ENCODE assay signal across 20 mouse cellular contexts in the genomic region with DNA sequence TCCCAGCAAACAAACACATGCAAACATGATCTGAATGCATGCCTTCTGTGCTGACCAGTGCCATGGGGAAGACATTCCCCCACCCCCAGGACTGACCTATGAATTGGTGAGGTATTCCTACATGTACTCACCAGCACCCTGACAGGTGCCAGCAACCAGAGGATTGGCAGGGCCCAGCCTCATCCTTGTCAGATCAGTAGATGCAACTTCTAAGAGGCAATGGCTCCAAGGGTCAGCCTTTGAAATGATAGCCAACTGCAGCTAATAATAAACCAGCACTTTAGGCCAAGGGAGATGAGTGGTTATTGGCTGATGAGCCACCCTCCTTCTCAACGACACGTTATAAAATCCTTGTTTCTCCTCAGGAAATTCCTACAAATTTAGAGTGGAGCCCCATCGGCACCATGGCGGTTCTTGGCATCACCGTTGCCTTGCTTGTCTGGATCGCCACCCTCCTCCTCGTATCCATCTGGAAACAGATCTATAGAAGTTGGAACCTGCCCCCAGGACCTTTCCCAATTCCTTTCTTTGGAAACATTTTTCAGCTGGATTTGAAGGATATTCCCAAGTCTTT. TPM values are rescaled to one million over a fixed set of nuclear protein-coding genes. Genes with fewer than 3 reads are reported as not detected.
DNase-seq lines count a peak whose midpoint lies in the region; ATAC-seq and TF ChIP-seq lines count a peak whose summit lies in the region.
"Had no signal": no experiment of that assay in that cellular context is flagged by ENCODE, and none has a peak within 500 bp of the region (broad histone marks: within the 10 kb centered on the region; RNA-seq: fewer than 3 reads in every experiment).

A gene (plus strand): TSS at position 293 of the 574 bp plus-strand sequence.

- DNase-seq in adrenal gland, adult 18-20 months (ENCODE audit: low spot score in 2 of 2), result no peak
- no peak for DNase-seq in adrenal gland, postnatal 4 days (ENCODE audit: low spot score in 2 of 2)
- DNase-seq in liver, adult 2 months (ENCODE audit: extremely low read depth, low read depth, low spot score), result peak; percentile 99
- DNase-seq in adrenal gland, postnatal 10 days, result no peak
- DNase-seq in kidney, postnatal 10 days, result peak; percentile 24
- no peak for DNase-seq in forebrain, embryonic 10.5 days (ENCODE audit: extremely low spot score, low spot score)
- DNase-seq in midbrain, embryonic 14.5 days, result no peak
- DNase-seq: cerebellum, adult 9-11 months; heart, postnatal 4 days; layer of hippocampus, postnatal 36 days; liver had no signal

- TF ChIP-seq CTCF in liver, adult 2 months (IDR thresholded peaks at IDR 0.05; ENCODE audit: low read depth, low read length), result no peak

- peak within 1 kb of the TSS; percentile 83 for H3K27ac ChIP-seq in liver, adult 2 months (replicated peaks; ENCODE audit: insufficient read depth, low read depth, low read length)
- no peak within 1 kb of the TSS for H3K27ac ChIP-seq in liver, embryonic 12.5 days
- H3K27ac ChIP-seq in forebrain, embryonic 10.5 days, result no peak within 1 kb of the TSS
- no peak within 1 kb of the TSS for H3K27ac ChIP-seq in midbrain, embryonic 14.5 days (replicated peaks; ENCODE audit: low read depth, low read length)
- H3K27ac ChIP-seq: hindbrain, postnatal 0 days had no signal

- no peak within 1 kb of the TSS for H3K4me2 ChIP-seq in liver, embryonic 12.5 days
- H3K4me2 ChIP-seq in midbrain, embryonic 14.5 days (ENCODE audit: low read length), result no peak within 1 kb of the TSS

- peak within 1 kb of the TSS; percentile 75 for H3K4me3 ChIP-seq in liver, adult 2 months (ENCODE audit: insufficient read depth, low read depth, low read length)
- H3K4me3 ChIP-seq in liver, embryonic 12.5 days, result no peak within 1 kb of the TSS
- H3K4me3 ChIP-seq in forebrain, embryonic 10.5 days, result no peak within 1 kb of the TSS
- no peak within 1 kb of the TSS for H3K4me3 ChIP-seq in midbrain, embryonic 14.5 days (replicated peaks; ENCODE audit: low read depth, low read length)

- peaks cover 5% of the 10 kb centered on the region; the same call in 1 of the 2 replicates for H3K4me1 ChIP-seq in liver, adult 2 months (ENCODE audit: control insufficient read depth, insufficient read depth, low read length)
- H3K4me1 ChIP-seq in liver, embryonic 12.5 days, result no peaks in the 10 kb centered on the region
- no peaks in the 10 kb centered on the region for H3K4me1 ChIP-seq in forebrain, embryonic 10.5 days
- H3K4me1 ChIP-seq in midbrain, embryonic 14.5 days (ENCODE audit: control insufficient read depth, insufficient read depth, low read length), result no peaks in the 10 kb centered on the region

- H3K9ac ChIP-seq in liver, adult 2 months (ENCODE audit: low read depth, low read length), result peak within 1 kb of the TSS; percentile 89
- no peak within 1 kb of the TSS for H3K9ac ChIP-seq in liver, embryonic 12.5 days
- H3K9ac ChIP-seq in midbrain, embryonic 14.5 days (replicated peaks; ENCODE audit: low read length), result no peak within 1 kb of the TSS

- H3K79me2 ChIP-seq in liver, adult 2 months (ENCODE audit: control insufficient read depth, insufficient read depth, low read length), result no peaks in the 10 kb centered on the region; the same call in 1 of the 2 replicates

- no peaks in the 10 kb centered on the region for H3K9me3 ChIP-seq in liver, embryonic 12.5 days (replicated peaks)
- no peaks in the 10 kb centered on the region for H3K9me3 ChIP-seq in forebrain, embryonic 10.5 days
- H3K9me3 ChIP-seq in midbrain, embryonic 14.5 days (ENCODE audit: control insufficient read depth, low read length), result no peaks in the 10 kb centered on the region
- H3K9me3 ChIP-seq: G1E had no signal

- TF ChIP-seq POLR2A in liver, adult 2 months (IDR thresholded peaks at IDR 0.05; ENCODE audit: extremely low read depth, insufficient read depth, low read length), result peak; percentile 86; the same call in 1 of the 2 replicates

- no peaks in the 10 kb centered on the region for H3K27me3 ChIP-seq in liver, adult 2 months (ENCODE audit: control insufficient read depth, insufficient read depth, low read length)
- no peaks in the 10 kb centered on the region for H3K27me3 ChIP-seq in liver, embryonic 12.5 days (replicated peaks)
- no peaks in the 10 kb centered on the region for H3K27me3 ChIP-seq in forebrain, embryonic 10.5 days (ENCODE audit: poor library complexity, severe bottlenecking)
- H3K27me3 ChIP-seq in midbrain, embryonic 14.5 days (ENCODE audit: control insufficient read depth, insufficient read depth, low read length), result no peaks in the 10 kb centered on the region

- 21% methylated on average over 7 of the region's 7 CpGs for WGBS in liver, adult 2 months
- 76% methylated on average over 7 of the region's 7 CpGs for WGBS in liver, embryonic 12.5 days (ENCODE audit: insufficient replicate concordance)
- WGBS in forebrain, embryonic 10.5 days, result 93% methylated on average over 7 of the region's 7 CpGs
- 95% methylated on average over 7 of the region's 7 CpGs for WGBS in midbrain, embryonic 14.5 days

- peaks cover 39% of the 10 kb centered on the region for H3K36me3 ChIP-seq in liver, adult 2 months (ENCODE audit: control insufficient read depth, insufficient read depth, low read length)
- H3K36me3 ChIP-seq in liver, embryonic 12.5 days, result no peaks in the 10 kb centered on the region
- no peaks in the 10 kb centered on the region for H3K36me3 ChIP-seq in forebrain, embryonic 10.5 days (replicated peaks)
- H3K36me3 ChIP-seq in midbrain, embryonic 14.5 days (ENCODE audit: control insufficient read depth, insufficient read depth, low read length), result no peaks in the 10 kb centered on the region
- H3K36me3 ChIP-seq: G1E had no signal

- ATAC-seq in liver, embryonic 12.5 days, result no peak
- ATAC-seq in midbrain, embryonic 14.5 days (ENCODE audit: low FRiP score, low TSS enrichment), result no peak
- ATAC-seq: CD4-positive, CD25-positive, alpha-beta regulatory T cell, adult 4 months; hindbrain, postnatal 0 days had no signal

RNA-seq across cellular contexts. Expression of the gene that starts here (rescaled TPM):
- total RNA-seq in adrenal gland, adult 18-20 months (2021), result 100 to 1,000 TPM; 200 to 317 TPM
- 100 to 1,000 TPM in 1 of 2 experiments, 1 to 10 TPM in 1; 4.1 to 138 TPM for total RNA-seq in adrenal gland, postnatal 4 days (2021)
- total RNA-seq in liver, adult 2 months (2014; rRNA removed), result 3,097 and 4,003 TPM in 2 replicates
- polyA plus RNA-seq in liver, adult 2 months (2012; rRNA removed), result 2,786 and 2,859 TPM in 2 replicates
- polyA plus RNA-seq in liver, embryonic 12.5 days (2016; fragmentation: Nextera tagmentation; extraction: Ambion mirVana), result not detected in 2 replicates
- total RNA-seq in adrenal gland, postnatal 10 days (2021), result 100 to 1,000 TPM; 231 to 556 TPM
- not detected in 2 replicates for polyA plus RNA-seq in forebrain, embryonic 10.5 days (2016; fragmentation: Nextera tagmentation; extraction: Ambion mirVana)
- not detected in 2 replicates for polyA plus RNA-seq in midbrain, embryonic 14.5 days (2014; fragmentation: Nextera tagmentation; extraction: Ambion mirVana)
- total RNA-seq: hindbrain, postnatal 0 days; layer of hippocampus, postnatal 36 days; left cerebral cortex, postnatal 25 days had no signal
- polyA plus RNA-seq: embryonic facial prominence, embryonic 14.5 days; G1E; heart, embryonic 14.5 days; hindbrain, postnatal 0 days; neural tube, embryonic 11.5 days; stomach, embryonic 16.5 days had no signal

Comparison
In these comparisons a context has a peak if more than half of its experiments do, and no peak if none do; other contexts are left out.
1. RNA of the gene that starts here (polyA plus RNA-seq): 2,786 to 2,859 TPM in liver, adult 2 months; not detected in liver, embryonic 12.5 days, not detected in forebrain, embryonic 10.5 days and not detected in midbrain, embryonic 14.5 days; every median in the first group is over 1,000 times any median in the second.
2. DNase-seq: peak in liver, adult 2 months (single experiment) and kidney, postnatal 10 days (single experiment); none in adrenal gland, adult 18-20 months (0 of 2), adrenal gland, postnatal 4 days (0 of 2), adrenal gland, postnatal 10 days (single experiment), forebrain, embryonic 10.5 days (single experiment) and midbrain, embryonic 14.5 days (single experiment).